Mouse (Mus musculus): Measurements from ENCODE around the gene Cdipt.

Gene Cdipt

DNA sequence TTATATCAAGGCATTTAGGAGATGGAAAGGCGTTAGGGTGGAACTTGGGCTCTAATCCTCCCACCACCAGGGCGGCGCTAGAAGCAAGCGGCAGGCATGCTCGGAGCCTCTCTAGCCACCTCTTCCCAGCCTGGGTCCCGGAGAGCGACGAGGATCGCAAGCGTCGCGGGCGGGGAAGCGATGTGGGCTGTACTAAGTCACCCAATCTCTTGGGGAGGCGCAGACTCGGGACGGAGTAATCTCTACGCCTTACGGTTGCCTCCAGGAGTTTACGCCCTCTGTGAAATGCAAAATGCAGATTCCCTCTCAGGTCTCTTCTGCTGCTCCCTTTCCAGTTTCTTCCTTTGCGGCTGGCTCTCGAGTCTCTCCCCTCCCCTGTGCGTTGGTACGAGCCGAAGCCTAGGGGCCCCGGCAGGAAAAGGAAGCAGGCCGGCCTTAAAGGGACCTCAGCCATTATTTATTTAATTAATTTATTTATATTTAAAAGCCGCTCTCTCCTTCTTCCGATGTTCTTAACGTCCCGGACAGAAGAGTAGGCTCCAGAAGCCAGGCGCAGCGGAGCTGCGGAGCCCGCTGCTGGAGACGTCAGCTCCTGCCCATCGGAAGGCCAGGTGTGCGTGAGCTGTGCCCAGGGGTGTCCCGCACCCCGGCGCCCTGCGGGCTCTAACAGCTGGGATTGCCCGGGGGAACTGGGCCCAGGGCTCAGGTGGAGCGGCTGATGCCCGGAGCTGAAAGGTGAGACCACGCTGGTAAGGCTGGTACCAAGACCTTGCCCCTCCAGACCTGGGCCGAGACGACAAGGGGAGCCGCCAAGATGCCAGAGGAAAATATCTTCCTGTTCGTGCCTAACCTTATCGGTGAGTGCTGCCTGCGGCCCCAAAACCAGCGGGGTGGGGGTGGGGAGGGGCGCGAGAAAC, 494 bp downstream of the Cdipt start, which contains the start of gene Cdiptos:
TSS of gene Cdiptos (minus strand) at position 149 of the 917 bp plus-strand sequence.
- peak; percentile 97 to 98 for DNase-seq

DNA sequence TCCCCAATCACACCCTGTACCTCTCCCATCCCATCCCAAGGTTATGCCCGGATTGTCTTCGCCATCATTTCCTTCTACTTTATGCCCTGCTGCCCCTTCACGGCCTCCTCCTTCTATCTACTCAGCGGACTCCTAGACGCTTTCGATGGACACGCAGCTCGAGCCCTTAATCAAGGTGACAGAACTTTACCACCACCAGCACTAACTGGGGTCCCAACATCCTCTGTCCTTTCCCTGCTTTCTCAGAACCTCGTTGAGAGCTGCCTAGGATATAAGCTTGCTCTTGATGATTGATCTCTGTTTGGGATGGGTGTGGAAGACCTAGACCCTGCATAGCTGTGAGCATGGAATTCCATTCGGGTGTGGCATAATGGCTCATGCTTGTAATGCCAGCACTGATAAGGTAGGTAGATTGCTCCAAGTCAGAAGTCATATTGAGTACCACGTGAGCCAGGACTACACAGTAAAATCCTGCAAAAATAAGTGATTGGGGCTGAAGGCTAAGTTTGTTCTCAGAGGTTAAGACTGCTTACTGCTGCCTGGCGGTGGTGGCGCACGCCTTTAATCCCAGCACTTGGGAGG, 1.3 kb downstream of the Cdipt start:
- no peak for DNase-seq

DNA sequence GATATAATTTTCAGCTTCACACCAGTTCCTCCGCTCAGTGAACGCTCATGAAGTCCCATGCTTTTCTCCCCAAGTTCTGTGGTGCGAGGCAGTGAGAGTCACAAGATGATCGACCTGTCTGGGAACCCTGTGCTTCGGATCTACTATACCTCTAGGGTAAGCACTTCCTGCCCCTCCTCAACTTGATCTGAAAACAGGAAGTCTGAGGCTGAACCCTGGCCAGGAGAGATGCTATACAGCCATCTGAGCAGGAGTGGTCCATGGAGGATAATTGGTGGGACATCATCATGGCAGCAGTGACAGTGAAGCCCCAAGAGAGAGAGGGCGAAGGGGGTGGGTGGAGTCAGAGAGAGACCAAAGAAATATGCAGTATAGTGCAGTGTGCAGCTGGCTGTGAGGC, 3.1 kb downstream of the Cdipt start:
- DNase-seq, result no peak

- DNase-seq, result no peak
Measured at GRCm38 (mm10) chr7:126981601-126982000, 5.9 kb downstream of the Cdipt start.

- DNase-seq, result no peak
Measured at GRCm38 (mm10) chr7:126982054-126982453, 6.3 kb downstream of the Cdipt start.

DNA sequence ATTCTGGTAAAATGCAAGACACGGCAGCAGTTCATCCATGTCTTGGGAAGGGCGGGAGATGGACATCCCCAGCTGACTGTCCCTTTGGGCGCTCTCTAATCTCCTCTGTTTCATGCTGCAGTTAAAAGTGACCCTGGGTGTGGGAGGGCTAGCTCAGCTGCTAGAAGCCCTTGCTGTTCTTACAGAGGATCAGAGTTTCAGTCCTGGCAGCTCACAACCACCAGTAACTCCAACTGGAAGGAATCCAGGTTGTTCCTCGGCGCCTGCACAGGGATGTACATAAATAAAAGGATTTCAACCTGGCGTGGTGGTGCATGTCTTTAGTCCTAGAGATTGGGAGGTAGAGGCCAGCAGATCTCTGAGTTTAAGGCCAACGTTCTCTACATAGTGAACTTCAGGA, 7.4 kb downstream of the Cdipt start:
- no peak for DNase-seq

- DNase-seq, result no peak
Measured at GRCm38 (mm10) chr7:126984667-126985444, 9.1 kb downstream of the Cdipt start.

DNA sequence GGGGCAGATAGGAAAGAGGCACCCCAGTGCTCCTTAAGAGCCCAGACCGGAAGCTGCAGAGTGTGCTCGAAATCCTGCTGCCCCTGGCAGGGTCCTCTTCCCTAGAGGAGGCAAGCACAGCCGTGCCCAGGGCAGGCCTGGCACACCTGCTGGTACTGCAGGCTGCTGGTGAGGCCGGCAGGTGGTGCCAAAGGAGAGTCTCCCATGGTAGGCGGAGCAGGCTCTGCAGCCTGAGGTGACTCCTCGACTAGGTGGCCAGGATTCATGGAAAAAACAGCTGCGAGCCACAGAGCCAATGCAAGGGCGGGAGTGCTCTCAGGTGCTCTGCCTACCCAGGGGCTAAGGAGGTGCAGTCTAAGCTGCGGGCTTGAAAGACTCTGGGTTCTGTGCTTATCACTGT, 10.6 kb downstream of the Cdipt start:
- peak; percentile 26 to 30 for DNase-seq

- DNase-seq, result no peak
Measured at GRCm38 (mm10) chr7:126988816-126989215, 13.1 kb downstream of the Cdipt start.

GRCm38 (mm10) chr7:126996449-126996848, 20.7 kb downstream of the Cdipt start:
- DNase-seq, result peak in 1 of 2 experiments; percentile 23

DNA sequence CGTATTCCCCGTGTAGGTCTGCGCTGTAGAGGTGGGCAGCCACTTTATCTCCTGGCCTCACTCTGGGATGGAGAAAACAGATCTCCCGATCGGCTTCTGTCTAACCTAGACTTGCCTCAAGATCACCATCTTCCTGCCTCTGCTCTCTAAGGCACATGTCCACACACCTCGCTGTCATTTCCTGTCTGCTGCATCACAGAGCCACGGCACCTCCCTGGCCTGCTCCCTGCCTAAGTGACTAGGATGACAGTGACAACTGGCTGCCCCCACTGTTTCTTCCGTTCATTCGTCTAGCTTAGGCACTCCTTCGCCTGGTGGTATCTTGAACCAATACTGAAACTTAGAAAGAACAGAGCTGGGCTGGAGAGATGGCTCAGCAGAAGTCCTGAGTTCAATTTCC, 23.9 kb downstream of the Cdipt start:
- DNase-seq, result no peak

DNA sequence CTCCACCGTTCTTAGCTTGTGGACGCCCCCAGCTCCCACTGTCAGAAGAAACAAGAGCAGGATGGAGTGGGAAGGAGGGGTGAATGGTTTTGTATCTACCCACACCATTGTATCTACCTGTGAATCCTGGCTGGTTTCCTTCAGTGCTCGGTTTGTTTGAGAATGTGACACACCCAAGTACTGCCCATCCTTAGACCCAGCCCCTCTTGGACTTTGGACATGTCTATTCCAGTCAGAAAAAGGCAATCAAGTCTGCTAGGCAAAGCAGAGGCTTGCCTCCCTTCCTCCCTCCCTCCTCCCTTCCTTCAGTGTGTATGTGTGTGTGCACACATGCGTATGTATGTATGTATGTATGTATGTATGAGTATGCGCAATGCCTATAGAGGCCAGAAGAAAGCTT, 27.9 kb downstream of the Cdipt start:
- no peak for DNase-seq

DNA sequence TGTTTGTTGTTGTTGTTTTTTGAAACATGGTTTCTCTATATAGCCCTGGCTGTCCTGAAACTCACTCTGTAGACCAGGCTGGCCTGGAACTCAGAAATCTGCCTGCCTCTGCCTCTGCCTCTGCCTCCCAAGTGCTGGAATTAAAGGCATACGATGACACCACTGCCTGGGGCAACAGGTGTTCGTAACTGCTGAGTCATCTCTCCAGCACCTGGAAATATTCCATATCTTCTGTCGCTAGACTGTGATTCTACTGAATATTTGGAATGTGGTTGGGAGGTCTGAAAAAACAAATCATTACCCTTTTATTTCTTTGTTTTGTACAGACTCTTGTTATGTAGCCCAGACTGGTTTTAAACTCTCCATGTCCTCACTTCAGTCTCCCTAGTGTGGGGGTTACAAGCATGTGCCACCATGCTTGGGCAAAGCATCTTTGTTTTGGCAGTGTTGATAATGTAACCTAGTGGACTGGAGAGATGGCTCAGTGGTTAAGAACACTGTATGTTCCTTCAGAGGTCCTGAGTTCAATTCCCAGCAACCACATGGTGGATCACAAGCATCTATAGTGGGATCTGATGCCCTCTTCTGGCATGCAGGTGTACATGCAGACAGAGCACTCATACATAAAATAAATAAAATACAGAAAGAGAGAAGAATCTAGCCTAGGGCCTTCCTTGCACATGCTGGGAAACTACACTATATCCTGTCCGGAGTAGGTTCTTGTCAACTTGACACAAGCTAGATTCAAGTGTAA, 28.6 kb downstream of the Cdipt start:
- DNase-seq, result no peak

- DNase-seq, result no peak
Measured at GRCm38 (mm10) chr7:127007313-127008024, 31.8 kb downstream of the Cdipt start.

- DNase-seq, result peak; percentile 52 to 53
Measured at GRCm38 (mm10) chr7:127008239-127009019, 32.7 kb downstream of the Cdipt start.

DNA sequence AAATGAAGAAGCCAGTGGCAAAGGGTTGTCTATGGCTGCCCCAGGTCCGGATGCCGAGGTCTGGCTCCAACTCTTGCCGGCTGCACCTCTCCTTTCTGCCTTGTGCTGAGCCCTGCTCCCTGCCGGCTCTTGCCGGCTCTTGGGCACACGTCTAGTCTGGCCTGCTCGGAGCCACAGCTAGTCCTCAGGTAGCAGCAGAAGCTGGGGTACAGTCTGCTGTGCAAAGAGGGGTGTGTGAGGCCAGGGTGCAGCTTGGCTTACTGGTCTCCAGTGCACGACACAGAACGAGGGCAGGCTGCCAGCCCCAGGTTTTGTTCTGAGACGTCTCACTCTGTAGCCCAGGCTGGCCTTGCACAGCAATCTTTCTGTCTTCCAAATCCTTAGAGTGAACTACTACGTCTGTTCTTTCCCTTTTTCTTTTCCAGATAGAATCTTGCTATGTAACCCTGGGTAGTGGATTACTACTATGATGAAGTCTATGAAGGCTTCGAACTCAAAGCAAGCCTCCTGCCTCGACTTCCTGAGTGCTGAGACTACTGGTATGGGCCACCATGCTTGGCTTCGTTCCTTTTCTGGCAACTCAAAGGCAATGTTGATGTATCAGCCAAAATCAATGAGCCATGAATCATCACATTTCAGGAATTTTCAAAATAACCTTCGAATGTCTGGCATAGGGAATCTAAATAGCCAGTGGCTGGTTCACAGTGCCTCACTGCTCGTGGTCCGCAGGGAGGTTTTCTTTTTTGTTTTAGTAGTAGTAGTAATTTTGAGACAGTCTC, 33.8 kb downstream of the Cdipt start:
- DNase-seq, result no peak

DNA sequence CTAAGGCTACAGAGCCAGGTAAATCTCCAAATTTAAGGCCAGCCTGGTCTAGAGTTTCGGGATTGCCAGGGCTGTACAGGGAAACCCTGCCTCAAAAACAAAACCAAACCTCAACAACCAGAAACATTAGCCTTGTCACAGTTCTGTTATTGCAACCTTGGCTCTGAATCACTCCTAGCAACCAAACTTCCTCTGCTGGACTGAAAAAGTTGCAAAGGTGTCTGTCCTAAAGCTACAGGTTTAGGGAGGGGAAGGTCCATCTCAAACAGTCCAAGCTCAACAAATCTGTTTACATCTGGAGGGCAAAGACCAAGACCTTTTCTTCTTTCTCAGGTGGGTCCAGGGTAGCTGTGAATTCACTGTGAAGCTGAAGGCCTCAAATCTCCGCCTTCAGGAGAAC, 35.3 kb downstream of the Cdipt start:
- DNase-seq, result no peak

- DNase-seq, result no peak
Measured at GRCm38 (mm10) chr7:127011717-127012116, 36.0 kb downstream of the Cdipt start.

- no peak for DNase-seq
Measured at GRCm38 (mm10) chr7:127012374-127012773, 36.7 kb downstream of the Cdipt start.

GRCm38 (mm10) chr7:127012845-127013244, 37.1 kb downstream of the Cdipt start:
- DNase-seq, result no peak
